Mouse (Mus musculus) neural tube, embryonic 10.5 days (tissue): ENCODE measurements around the gene Mpp3.

Experiments used
- DNase-seq: peaks from one replicate; pipeline ENCODE4 v3.0.0-alpha.2; 2017; ENCODE audit warnings: low spot score; ENCODE audit errors: extremely low spot score

The Mpp3 gene

GRCm38 (mm10) chr11:101979140-101979539, 49.1 kb downstream of the Mpp3 start:
- no peak for DNase-seq

DNA sequence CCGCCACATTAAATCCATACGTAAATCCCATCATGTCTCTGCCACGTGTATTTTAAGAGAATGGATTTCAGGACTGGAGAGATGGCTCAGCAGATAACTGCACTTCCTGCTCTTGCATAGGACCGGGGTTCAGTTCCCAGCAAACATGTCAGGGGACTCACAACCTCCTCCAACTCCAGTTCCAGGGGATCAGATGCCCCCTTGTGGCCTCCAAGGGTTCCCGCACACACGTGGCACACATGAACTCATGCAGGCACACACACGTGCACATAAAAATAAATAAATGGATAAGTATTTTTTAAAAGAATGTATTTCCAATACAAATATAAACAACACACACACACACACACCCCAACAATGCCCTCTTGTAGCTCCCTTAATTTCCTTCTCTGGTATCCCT, 51.3 kb downstream of the Mpp3 start:
- no peak for DNase-seq

DNA sequence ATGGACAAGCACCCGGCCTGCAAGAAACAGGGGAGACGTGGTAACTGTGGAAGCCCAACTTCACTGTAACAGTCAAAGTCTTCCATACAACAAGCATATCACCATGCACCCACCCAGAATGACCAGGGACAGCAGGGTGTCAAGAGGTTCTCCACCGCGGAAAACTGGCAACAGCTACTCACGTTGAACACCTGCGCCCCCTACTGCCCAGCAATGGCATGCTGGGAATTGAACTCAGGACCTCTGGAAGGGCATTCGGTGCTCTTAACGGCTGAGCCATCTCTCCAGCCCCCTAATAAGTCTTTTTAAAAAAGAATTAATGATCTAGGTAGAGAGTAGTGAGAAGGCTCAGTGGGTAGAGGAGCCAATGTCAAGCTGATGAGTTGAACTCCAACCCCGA, 53.3 kb downstream of the Mpp3 start:
- no peak for DNase-seq

GRCm38 (mm10) chr11:101974181-101974580, 54.1 kb downstream of the Mpp3 start:
- no peak for DNase-seq

- no peak for DNase-seq
Observed at GRCm38 (mm10) chr11:101973496-101973895, 54.8 kb downstream of the Mpp3 start.

- no peak for DNase-seq
Observed at GRCm38 (mm10) chr11:101972651-101973050, 55.6 kb downstream of the Mpp3 start.

- no peak for DNase-seq
Observed at GRCm38 (mm10) chr11:101972097-101972496, 56.2 kb downstream of the Mpp3 start.

DNA sequence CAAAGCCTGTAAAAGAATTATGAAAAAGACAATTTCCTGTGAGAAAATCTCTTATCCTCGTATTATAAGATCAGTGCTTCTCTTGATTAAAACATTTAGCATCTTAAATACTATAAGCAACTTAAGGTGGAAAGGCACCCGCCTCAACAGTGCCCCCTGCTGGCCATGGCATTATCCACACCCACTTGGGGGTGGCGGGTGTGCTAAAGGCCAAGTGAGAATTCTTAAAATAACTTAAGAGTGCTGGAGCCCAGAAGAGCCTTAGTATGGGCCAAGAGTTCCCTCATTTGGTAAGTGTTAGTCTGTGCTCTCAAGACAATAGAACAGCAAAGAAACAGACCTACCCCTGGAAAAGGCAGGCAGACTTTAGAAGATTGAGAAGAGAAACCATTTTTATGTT, 56.9 kb downstream of the Mpp3 start:
- no peak for DNase-seq

DNA sequence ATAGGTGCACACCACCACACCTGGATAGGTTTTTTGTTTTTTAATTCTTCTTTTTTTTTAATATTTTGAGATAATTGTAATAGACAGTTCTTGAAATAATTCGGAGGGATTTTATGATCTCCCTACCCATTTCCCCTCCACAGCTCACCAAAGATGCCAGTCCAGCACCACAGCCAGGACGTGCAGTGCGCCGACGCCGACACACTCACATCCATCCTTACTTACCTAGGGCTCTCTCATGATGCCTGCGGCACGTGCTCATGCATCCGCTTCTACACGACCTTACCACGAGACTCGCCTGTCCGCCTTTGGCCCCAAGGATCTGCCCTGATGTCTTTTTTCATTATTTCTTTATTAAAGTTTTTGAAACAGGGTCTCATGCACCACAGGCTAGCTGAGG, 58.4 kb downstream of the Mpp3 start:
- no peak for DNase-seq

- peak; percentile 86 for DNase-seq
Observed at GRCm38 (mm10) chr11:101968791-101969190, 59.5 kb downstream of the Mpp3 start.

DNA sequence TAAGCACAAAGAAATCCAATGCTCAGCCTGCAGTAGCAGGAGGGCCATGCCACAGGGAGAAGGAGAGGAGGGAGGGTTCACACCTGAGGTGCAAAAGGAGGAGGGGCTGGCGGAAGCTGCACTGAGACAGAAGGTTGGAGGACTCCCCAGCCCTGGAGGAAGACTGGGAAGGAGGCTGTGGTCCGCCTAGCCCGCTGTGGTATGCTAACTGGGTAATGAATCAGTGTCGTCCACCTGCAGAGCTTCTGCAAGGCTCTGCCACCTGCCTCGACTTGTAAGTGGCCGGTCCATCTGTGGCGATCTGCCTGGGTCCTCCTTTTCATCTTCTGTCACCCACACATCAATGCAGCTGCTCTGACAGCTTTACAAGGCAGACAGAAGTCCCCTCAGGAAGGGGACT, 60.0 kb downstream of the Mpp3 start:
- no peak for DNase-seq

DNA sequence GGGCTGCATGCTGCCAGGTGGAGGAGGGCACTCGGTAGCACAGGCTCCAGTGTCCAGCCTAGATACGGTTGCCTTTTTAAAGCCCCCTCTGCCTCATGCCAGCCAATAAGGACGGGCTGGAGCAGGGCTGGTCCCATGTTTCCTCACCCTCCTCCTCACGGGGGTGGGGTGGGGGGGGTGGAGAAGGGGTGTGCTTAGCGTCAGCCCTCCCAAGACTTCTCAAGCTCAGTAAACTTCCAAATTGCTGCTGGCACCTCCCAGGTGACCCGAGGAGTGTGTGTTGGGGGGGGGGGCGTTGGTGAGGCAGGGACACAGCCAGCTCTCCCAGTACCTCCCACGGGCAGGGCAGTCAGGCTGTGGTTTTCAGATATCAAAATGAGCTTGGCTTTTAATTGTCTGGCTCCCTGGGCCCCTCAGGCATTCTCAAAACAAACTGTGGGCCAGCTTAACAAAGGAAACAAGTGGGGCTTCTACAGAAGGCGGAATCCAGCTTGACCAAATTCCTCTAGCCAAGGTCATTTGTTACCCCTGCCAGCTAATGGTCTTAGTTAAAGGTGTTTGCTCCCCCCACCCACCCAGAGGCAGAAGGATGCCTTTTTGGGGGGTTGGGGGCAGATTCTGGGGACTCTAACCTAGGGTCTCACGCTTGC, 61.2 kb downstream of the Mpp3 start, which contains the start of gene Sost:
TSS of gene Sost (minus strand) at position 51 of the 650 bp plus-strand sequence.
- DNase-seq, result no peak

GRCm38 (mm10) chr11:101965553-101965952, 62.7 kb downstream of the Mpp3 start:
- no peak for DNase-seq

DNA sequence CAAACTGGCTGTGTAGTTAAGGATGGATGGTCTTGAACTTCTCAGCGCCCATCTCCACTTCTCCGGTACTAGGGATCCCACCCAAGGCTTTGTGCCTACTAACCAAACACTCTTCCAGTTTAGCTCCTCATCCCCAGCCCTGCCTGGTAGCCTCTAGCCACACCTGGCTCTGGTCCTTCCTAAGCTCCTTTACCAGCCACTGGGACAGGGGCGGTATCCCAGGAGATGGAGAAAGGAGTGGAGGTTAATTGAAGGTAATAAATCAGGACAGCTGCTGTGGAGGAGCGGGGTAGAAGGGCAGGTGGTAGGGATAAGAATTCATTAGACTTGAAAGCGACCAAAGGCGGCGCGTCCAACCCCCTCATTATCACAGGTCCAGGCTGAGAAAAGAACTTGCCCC, 63.6 kb downstream of the Mpp3 start:
- DNase-seq, result peak; percentile 45

- peak; percentile 79 for DNase-seq
Observed at GRCm38 (mm10) chr11:101963473-101964291, 64.6 kb downstream of the Mpp3 start.

GRCm38 (mm10) chr11:101963043-101963442, 65.2 kb downstream of the Mpp3 start:
- DNase-seq, result no peak

- DNase-seq, result no peak
Observed at GRCm38 (mm10) chr11:101957476-101957875, 70.8 kb downstream of the Mpp3 start.

- DNase-seq, result no peak
Observed at GRCm38 (mm10) chr11:101953441-101953840, 74.8 kb downstream of the Mpp3 start.

DNA sequence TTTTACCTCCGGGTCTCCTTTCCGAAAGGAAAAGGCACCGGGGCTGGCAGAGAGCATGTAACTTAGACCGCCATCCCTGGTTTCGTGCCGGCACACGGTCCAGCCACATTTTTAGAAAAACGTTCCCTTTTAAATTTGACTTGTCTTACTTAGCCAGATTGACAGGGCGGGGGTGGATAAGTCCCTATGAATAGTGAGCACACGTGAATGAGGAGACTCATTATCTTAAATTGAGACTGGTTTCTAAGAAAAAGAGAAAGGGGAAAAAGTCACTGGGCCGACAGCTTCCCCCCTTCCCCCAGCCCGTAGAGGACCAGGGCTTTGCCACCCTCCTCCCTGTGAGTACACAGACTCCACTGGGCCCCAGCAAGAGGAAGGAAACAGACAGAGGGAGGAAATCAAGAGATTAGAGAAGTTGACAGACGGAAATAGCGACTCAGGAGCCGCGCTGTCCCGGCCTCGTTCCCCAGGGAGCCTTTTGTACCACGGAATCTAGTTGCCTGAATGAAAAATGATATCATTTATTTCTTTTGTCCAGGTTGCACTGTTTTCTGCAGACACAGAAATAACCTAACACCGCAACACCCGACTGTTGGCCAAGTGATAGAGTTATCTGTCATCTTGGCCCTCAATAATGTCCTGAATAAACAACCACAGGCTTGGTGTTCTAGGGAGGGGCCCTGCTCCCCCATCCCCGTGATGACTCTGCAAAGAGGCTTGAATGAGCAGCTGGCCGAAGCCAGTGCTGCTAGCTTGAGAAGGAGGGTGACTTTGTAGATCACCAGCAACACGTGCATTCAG, 75.5 kb downstream of the Mpp3 start:
- DNase-seq, result no peak

- no peak for DNase-seq
Observed at GRCm38 (mm10) chr11:101950021-101950420, 78.2 kb downstream of the Mpp3 start.
